Mouse (Mus musculus): ENCODE measurements around the gene Cadps2.

DNA sequence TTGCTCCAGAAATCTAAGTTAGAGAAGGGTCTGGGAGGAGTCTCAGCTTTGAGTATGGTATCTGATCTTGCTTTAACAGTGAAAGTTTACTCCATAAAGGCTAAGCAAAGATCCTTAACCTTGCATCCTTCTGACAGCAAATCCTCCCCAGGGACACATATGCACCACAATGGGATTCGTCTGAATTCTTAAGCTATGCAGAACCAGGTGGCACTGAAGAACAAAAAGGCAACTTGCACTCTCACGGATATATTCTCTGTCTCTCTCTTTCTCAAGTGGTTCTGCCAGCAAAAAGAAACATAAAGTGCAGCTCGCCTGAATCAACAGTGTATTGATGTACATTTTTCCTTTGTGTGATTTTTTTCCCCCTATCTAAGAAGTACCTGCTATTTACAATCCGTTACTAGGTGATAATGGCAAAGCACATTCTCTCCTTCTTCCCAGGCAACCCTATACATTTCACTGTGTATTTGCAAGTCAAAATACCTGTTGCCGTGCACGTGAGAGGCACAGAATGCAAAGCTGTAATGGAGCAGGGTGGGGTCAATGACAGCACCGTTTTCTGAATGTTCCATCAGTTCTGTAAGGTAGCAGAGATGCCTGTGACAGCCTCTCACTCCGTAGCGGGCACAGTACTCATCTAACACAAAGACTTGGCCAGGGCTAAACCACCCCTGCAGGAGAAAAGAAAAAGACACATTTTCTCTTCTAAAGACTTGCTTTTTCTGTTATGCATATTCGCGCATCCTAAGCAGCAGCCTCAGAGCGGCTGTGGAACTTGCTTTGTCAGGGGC, 428.8 kb downstream of the Cadps2 start:
- no peak for TF ChIP-seq CTCF (IDR thresholded peaks at IDR 0.05; ENCODE audit: control insufficient read depth, insufficient read depth, low read length)
- no peak for TF ChIP-seq POLR2A (IDR thresholded peaks at IDR 0.05; ENCODE audit: borderline replicate concordance, control insufficient read depth, low read depth, low read length)
